Mouse (Mus musculus): ENCODE data around the gene Rps29. TPM values are rescaled to one million over a fixed set of nuclear protein-coding genes. Genes with fewer than 3 reads are reported as not detected.
"Not testable (repeated sequence)": the region's sequence is repeated elsewhere in the genome, so short reads cannot be mapped to it uniquely, and the experiment has no call there.

Gene Rps29
- polyA plus RNA-seq, 1 experiment from 2014 or later, result 1,520 TPM

- Histone ChIP-seq H3K27me3 (ENCODE audit: control insufficient read depth, insufficient read depth, low read length) (no peaks in the 10 kb centered on the region), H3K4me2 (ENCODE audit: low read length) (no peak overlapping the region), H3K9ac (ENCODE audit: low read length) (no peak overlapping the region), H3K4me3 (ENCODE audit: control insufficient read depth in 1 of 2, insufficient read depth in 1 of 2, low read depth in 1 of 2, low read length in 2 of 2) (no peak overlapping the region), H3K36me3 (ENCODE audit: control insufficient read depth, insufficient read depth, low read length) (peaks cover 28% of the 10 kb centered on the region), H3K4me1 (ENCODE audit: control insufficient read depth in 2 of 2, insufficient read depth in 2 of 2, low read length in 2 of 2) (peaks cover 0 to 10% of the 10 kb centered on the region in 2 experiments; a peak in 1 of 4 replicates), H3K9me3 (ENCODE audit: control insufficient read depth, low read length) (no peaks in the 10 kb centered on the region), H3K27ac (replicated peaks in 1 of 2; ENCODE audit: control insufficient read depth in 1 of 2, insufficient read depth in 1 of 2, low read depth in 2 of 2, low read length in 2 of 2) (no peak overlapping the region)
- no peak for ATAC-seq (ENCODE audit: insufficient number of reproducible peaks, insufficient read depth, low FRiP score, low read depth)
- WGBS, result 89% methylated on average over 2 of the region's 2 CpGs
Measured at GRCm38 (mm10) chr12:69171307-69171706, 12.3 kb upstream of the Rps29 start.

- peak; percentile 87 for ATAC-seq (ENCODE audit: insufficient number of reproducible peaks, insufficient read depth, low FRiP score, low read depth)
- under 1% methylated on average over 40 of the region's 40 CpGs for WGBS
- Histone ChIP-seq H3K27ac (replicated peaks in 1 of 2; ENCODE audit: control insufficient read depth in 1 of 2, insufficient read depth in 1 of 2, low read depth in 2 of 2, low read length in 2 of 2) (peak within 1 kb of the TSS; percentile 66 to 73; a peak in 3 of 4 replicates), H3K9me3 (ENCODE audit: control insufficient read depth, low read length) (no peaks in the 10 kb centered on the region), H3K4me2 (ENCODE audit: low read length) (peak within 1 kb of the TSS; percentile 76), H3K27me3 (ENCODE audit: control insufficient read depth, insufficient read depth, low read length) (no peaks in the 10 kb centered on the region), H3K36me3 (ENCODE audit: control insufficient read depth, insufficient read depth, low read length) (peaks cover 10% of the 10 kb centered on the region; the same call in 1 of the 2 replicates), H3K4me3 (ENCODE audit: control insufficient read depth in 1 of 2, insufficient read depth in 1 of 2, low read depth in 1 of 2, low read length in 2 of 2) (peak within 1 kb of the TSS; percentile 73 to 75), H3K9ac (ENCODE audit: low read length) (peak within 1 kb of the TSS; percentile 75), H3K4me1 (ENCODE audit: control insufficient read depth in 2 of 2, insufficient read depth in 2 of 2, low read length in 2 of 2) (peaks cover 0 to 10% of the 10 kb centered on the region in 2 experiments; a peak in 1 of 4 replicates)
Measured at GRCm38 (mm10) chr12:69168461-69169106, 9.6 kb upstream of the Rps29 start, which contains the start of gene Lrr1. Gene Lrr1 (plus strand): TSS chr12:69168814.

GRCm38 (mm10) chr12:69167656-69168460 lies 8.9 kb upstream of the Rps29 start:
- peak overlapping the region; percentile 75 for H3K9ac ChIP-seq (ENCODE audit: low read length)
- peaks cover 0 to 10% of the 10 kb centered on the region in 2 experiments; a peak in 1 of 4 replicates for H3K4me1 ChIP-seq (ENCODE audit: control insufficient read depth in 2 of 2, insufficient read depth in 2 of 2, low read length in 2 of 2)
- peak; percentile 23; the same call in 1 of the 2 replicates for ATAC-seq (ENCODE audit: insufficient number of reproducible peaks, insufficient read depth, low FRiP score, low read depth)
- 0 out of 2 replicates have a peak, but pooled peaks cover 5% of the 10 kb centered on the region for H3K36me3 ChIP-seq (ENCODE audit: control insufficient read depth, insufficient read depth, low read length)
- H3K27ac ChIP-seq (replicated peaks in 1 of 2; ENCODE audit: control insufficient read depth in 1 of 2, insufficient read depth in 1 of 2, low read depth in 2 of 2, low read length in 2 of 2), result peak overlapping the region in 1 of 2 experiments; percentile 66; a peak in 2 of 4 replicates
- no peaks in the 10 kb centered on the region for H3K27me3 ChIP-seq (ENCODE audit: control insufficient read depth, insufficient read depth, low read length)
- 10% methylated on average over 18 of the region's 18 CpGs for WGBS
- H3K9me3 ChIP-seq (ENCODE audit: control insufficient read depth, low read length), result no peaks in the 10 kb centered on the region
- peak overlapping the region; percentile 73 to 75 for H3K4me3 ChIP-seq (ENCODE audit: control insufficient read depth in 1 of 2, insufficient read depth in 1 of 2, low read depth in 1 of 2, low read length in 2 of 2)
- H3K4me2 ChIP-seq (ENCODE audit: low read length), result peak overlapping the region; percentile 76

- H3K27me3 ChIP-seq (ENCODE audit: control insufficient read depth, insufficient read depth, low read length); H3K9me3 ChIP-seq (ENCODE audit: control insufficient read depth, low read length); H3K4me3 ChIP-seq (ENCODE audit: control insufficient read depth in 1 of 2, insufficient read depth in 1 of 2, low read depth in 1 of 2, low read length in 2 of 2); H3K27ac ChIP-seq (replicated peaks in 1 of 2; ENCODE audit: control insufficient read depth in 1 of 2, insufficient read depth in 1 of 2, low read depth in 2 of 2, low read length in 2 of 2); H3K4me2 ChIP-seq (ENCODE audit: low read length); H3K9ac ChIP-seq (ENCODE audit: low read length); H3K36me3 ChIP-seq (ENCODE audit: control insufficient read depth, insufficient read depth, low read length); ATAC-seq (ENCODE audit: insufficient number of reproducible peaks, insufficient read depth, low FRiP score, low read depth): not testable (repeated sequence)
- WGBS, result 67% methylated on average over 8 of the region's 8 CpGs
- H3K4me1 ChIP-seq (ENCODE audit: control insufficient read depth in 2 of 2, insufficient read depth in 2 of 2, low read length in 2 of 2), result peaks cover 0 to 10% of the 10 kb centered on the region in 2 experiments; a peak in 1 of 4 replicates
Measured at GRCm38 (mm10) chr12:69166861-69167581, 8.0 kb upstream of the Rps29 start.

- H3K4me1 ChIP-seq (ENCODE audit: control insufficient read depth in 2 of 2, insufficient read depth in 2 of 2, low read length in 2 of 2), result peaks cover 0 to 10% of the 10 kb centered on the region in 2 experiments; a peak in 1 of 4 replicates
- no peaks in the 10 kb centered on the region for H3K36me3 ChIP-seq (ENCODE audit: control insufficient read depth, insufficient read depth, low read length)
- H3K27ac ChIP-seq (replicated peaks in 1 of 2; ENCODE audit: control insufficient read depth in 1 of 2, insufficient read depth in 1 of 2, low read depth in 2 of 2, low read length in 2 of 2), result no peak overlapping the region
- no peaks in the 10 kb centered on the region for H3K27me3 ChIP-seq (ENCODE audit: control insufficient read depth, insufficient read depth, low read length)
- H3K9ac ChIP-seq (ENCODE audit: low read length), result no peak overlapping the region
- 51% methylated on average over 3 of the region's 3 CpGs for WGBS
- no peak overlapping the region for H3K4me2 ChIP-seq (ENCODE audit: low read length)
- no peak for ATAC-seq (ENCODE audit: insufficient number of reproducible peaks, insufficient read depth, low FRiP score, low read depth)
- H3K4me3 ChIP-seq (ENCODE audit: control insufficient read depth in 1 of 2, insufficient read depth in 1 of 2, low read depth in 1 of 2, low read length in 2 of 2), result no peak overlapping the region
- no peaks in the 10 kb centered on the region for H3K9me3 ChIP-seq (ENCODE audit: control insufficient read depth, low read length)
Measured at GRCm38 (mm10) chr12:69164904-69165303, 5.9 kb upstream of the Rps29 start.

GRCm38 (mm10) chr12:69163586-69163985 lies 4.6 kb upstream of the Rps29 start:
- H3K4me2 ChIP-seq (ENCODE audit: low read length); H3K4me1 ChIP-seq (ENCODE audit: control insufficient read depth in 2 of 2, insufficient read depth in 2 of 2, low read length in 2 of 2); H3K4me3 ChIP-seq (ENCODE audit: control insufficient read depth in 1 of 2, insufficient read depth in 1 of 2, low read depth in 1 of 2, low read length in 2 of 2); H3K9ac ChIP-seq (ENCODE audit: low read length); ATAC-seq (ENCODE audit: insufficient number of reproducible peaks, insufficient read depth, low FRiP score, low read depth); H3K9me3 ChIP-seq (ENCODE audit: control insufficient read depth, low read length); H3K27ac ChIP-seq (replicated peaks in 1 of 2; ENCODE audit: control insufficient read depth in 1 of 2, insufficient read depth in 1 of 2, low read depth in 2 of 2, low read length in 2 of 2); H3K36me3 ChIP-seq (ENCODE audit: control insufficient read depth, insufficient read depth, low read length); H3K27me3 ChIP-seq (ENCODE audit: control insufficient read depth, insufficient read depth, low read length): not testable (repeated sequence)
- WGBS, result 84% methylated on average over 4 of the region's 4 CpGs

GRCm38 (mm10) chr12:69160677-69161076 lies 1.7 kb upstream of the Rps29 start:
- H3K4me1 ChIP-seq (ENCODE audit: control insufficient read depth in 2 of 2, insufficient read depth in 2 of 2, low read length in 2 of 2); H3K27me3 ChIP-seq (ENCODE audit: control insufficient read depth, insufficient read depth, low read length); H3K4me3 ChIP-seq (ENCODE audit: control insufficient read depth in 1 of 2, insufficient read depth in 1 of 2, low read depth in 1 of 2, low read length in 2 of 2); H3K4me2 ChIP-seq (ENCODE audit: low read length); ATAC-seq (ENCODE audit: insufficient number of reproducible peaks, insufficient read depth, low FRiP score, low read depth); H3K9me3 ChIP-seq (ENCODE audit: control insufficient read depth, low read length); H3K27ac ChIP-seq (replicated peaks in 1 of 2; ENCODE audit: control insufficient read depth in 1 of 2, insufficient read depth in 1 of 2, low read depth in 2 of 2, low read length in 2 of 2); H3K9ac ChIP-seq (ENCODE audit: low read length): not testable (repeated sequence)
- WGBS, result 71% methylated on average over 2 of the region's 2 CpGs
- peaks cover 22% of the 10 kb centered on the region for H3K36me3 ChIP-seq (ENCODE audit: control insufficient read depth, insufficient read depth, low read length)
